Mouse (Mus musculus): ENCODE results near the gene Men1. TPM values are rescaled to one million over a fixed set of nuclear protein-coding genes. Genes with fewer than 3 reads are reported as not detected.
A peak's percentile ranks its signal among the peaks of the same experiment; 100 is the strongest.

Men1 gene
- total and polyA plus RNA-seq, 3 experiments = 24.9 to 67.8 (median 42.9) TPM

GRCm38 (mm10) chr19:6341453-6342077 is 6.8 kb downstream of the Men1 start:
- dilution Hi-C loops (cut with MboI; ENCODE audit: extremely low pct_ligation_motif_present, extremely low pct_unique_long_range_greater_than_20kb, low sequenced_read_pairs) (no loop called here), in situ Hi-C loops (cut with MboI; ENCODE audit: low pct_ligation_motif_present, low pct_unique_long_range_greater_than_20kb, low sequenced_read_pairs) (no loop called here)
- Histone ChIP-seq H3K4me2 (ENCODE audit: insufficient read depth, low read depth, poor library complexity, severe bottlenecking) (peak overlapping the region; percentile 90), H3K27ac (ENCODE audit: insufficient read depth, low read depth) (peak overlapping the region; percentile 77), H3K9me3 (replicated peaks; ENCODE audit: low read length) (no peaks in the 10 kb centered on the region), H3K4me1 (ENCODE audit: control insufficient read depth in 1 of 2, insufficient read depth in 2 of 2) (peaks cover 38 to 72% of the 10 kb centered on the region in 2 experiments), H3K9ac (ENCODE audit: insufficient read depth, low read depth) (peak overlapping the region; percentile 81), H3K27me3 (replicated peaks) (no peaks in the 10 kb centered on the region), H3K36me3 (replicated peaks in 1 of 2; ENCODE audit: control insufficient read depth in 1 of 2, insufficient read depth in 1 of 2, low read length in 1 of 2) (peaks cover 62 to 75% of the 10 kb centered on the region in 2 experiments), H3K4me3 (replicated peaks in 1 of 3; ENCODE audit: low read depth in 2 of 3, low read length in 2 of 3, poor library complexity in 1 of 3) (peak overlapping the region; percentile 75 to 96 (median 90)), H3K79me2 (replicated peaks; ENCODE audit: control insufficient read depth, extremely low read depth, insufficient read depth, poor library complexity, severe bottlenecking) (peaks cover 17% of the 10 kb centered on the region)
- TF ChIP-seq USF2 (conservative IDR thresholded peaks at IDR 0.05; ENCODE audit: low read depth, low read length) (no peak), BHLHE40 (IDR thresholded peaks at IDR 0.05; ENCODE audit: low read depth, low read length) (peak; percentile 48), SIN3A (IDR thresholded peaks at IDR 0.05; ENCODE audit: low read length) (0 out of 2 replicates have a peak, but pooled peaks have one; percentile 4), KAT2A (IDR thresholded peaks at IDR 0.05; ENCODE audit: insufficient replicate concordance, low read length) (no peak), MAX (IDR thresholded peaks at IDR 0.05; ENCODE audit: low read length) (no peak), CHD1 (IDR thresholded peaks at IDR 0.05; ENCODE audit: low read depth, low read length) (0 out of 2 replicates have a peak, but pooled peaks have one; percentile 17), MYC (IDR thresholded peaks at IDR 0.05; ENCODE audit: low read depth, low read length) (no peak), ELF1 (IDR thresholded peaks at IDR 0.05; ENCODE audit: low read depth, low read length) (0 out of 2 replicates have a peak, but pooled peaks have one; percentile 20)
- no peak for DNase-seq (ENCODE audit: extremely low read depth)

- Histone ChIP-seq H3K4me2 (ENCODE audit: insufficient read depth, low read depth, poor library complexity, severe bottlenecking) (peak overlapping the region; percentile 90), H3K79me2 (replicated peaks; ENCODE audit: control insufficient read depth, extremely low read depth, insufficient read depth, poor library complexity, severe bottlenecking) (peaks cover 16% of the 10 kb centered on the region; the same call in 1 of the 2 replicates), H3K36me3 (replicated peaks in 1 of 2; ENCODE audit: control insufficient read depth in 1 of 2, insufficient read depth in 1 of 2, low read length in 1 of 2) (peaks cover 63 to 75% of the 10 kb centered on the region in 2 experiments), H3K27me3 (replicated peaks) (no peaks in the 10 kb centered on the region), H3K9ac (ENCODE audit: insufficient read depth, low read depth) (peak overlapping the region; percentile 81), H3K4me3 (replicated peaks in 1 of 3; ENCODE audit: low read depth in 2 of 3, low read length in 2 of 3, poor library complexity in 1 of 3) (peak overlapping the region; percentile 75 to 96 (median 90)), H3K9me3 (replicated peaks; ENCODE audit: low read length) (no peaks in the 10 kb centered on the region), H3K4me1 (ENCODE audit: control insufficient read depth in 1 of 2, insufficient read depth in 2 of 2) (peaks cover 34 to 72% of the 10 kb centered on the region in 2 experiments), H3K27ac (ENCODE audit: insufficient read depth, low read depth) (peak overlapping the region; percentile 77; the same call in 1 of the 2 replicates)
- in situ Hi-C loops (cut with MboI; ENCODE audit: low pct_ligation_motif_present, low pct_unique_long_range_greater_than_20kb, low sequenced_read_pairs) = no loop called here
- TF ChIP-seq USF2 (conservative IDR thresholded peaks at IDR 0.05; ENCODE audit: low read depth, low read length) (no peak), ETS1 (conservative IDR thresholded peaks at IDR 0.05; ENCODE audit: low read depth, low read length) (0 out of 2 replicates have a peak, but pooled peaks have one; percentile 25), RAD21 (IDR thresholded peaks at IDR 0.05; ENCODE audit: low read depth, low read length) (no peak), NRF1 (IDR thresholded peaks at IDR 0.05; ENCODE audit: low read depth, low read length) (0 out of 2 replicates have a peak, but pooled peaks have one; percentile 11), ELF1 (IDR thresholded peaks at IDR 0.05; ENCODE audit: low read depth, low read length) (peak; percentile 88), TBP (conservative IDR thresholded peaks at IDR 0.05; ENCODE audit: low read depth, low read length) (no peak), CHD1 (IDR thresholded peaks at IDR 0.05; ENCODE audit: low read depth, low read length) (no peak)
- no peak for DNase-seq (ENCODE audit: extremely low read depth)
- dilution Hi-C loops (cut with MboI; ENCODE audit: extremely low pct_ligation_motif_present, extremely low pct_unique_long_range_greater_than_20kb, low sequenced_read_pairs) = no loop called here
Observed at GRCm38 (mm10) chr19:6342276-6342933, 7.6 kb downstream of the Men1 start.
